ENCODE assay signal across 23 mouse cellular contexts in genomic region chr11:58437866-58438265, GRCm38 (mm10). TPM values are rescaled to one million over a fixed set of nuclear protein-coding genes. Genes with fewer than 3 reads are reported as not detected.
A peak's percentile ranks its signal among the peaks of the same experiment; 100 is the strongest.
DNase-seq lines count a peak whose midpoint lies in the region; ATAC-seq lines count a peak whose summit lies in the region.
"Had no signal": no experiment of that assay in that cellular context is flagged by ENCODE, and none has a peak within 500 bp of the region (broad histone marks: within the 10 kb centered on the region; RNA-seq: fewer than 3 reads in every experiment).

No protein-coding gene starts in this region.

- no peaks in the 10 kb centered on the region for H3K9me3 ChIP-seq in kidney, embryonic 14.5 days (ENCODE audit: control insufficient read depth, low read length)
- H3K9me3 ChIP-seq: embryonic facial prominence, embryonic 12.5 days; forebrain, embryonic 15.5 days; heart, embryonic 12.5 days; hindbrain, embryonic 10.5 days had no signal

- H3K9ac ChIP-seq in kidney, embryonic 14.5 days (ENCODE audit: low read depth, low read length) = no peak overlapping the region
- H3K9ac ChIP-seq: embryonic facial prominence, embryonic 12.5 days; forebrain, embryonic 15.5 days; heart, embryonic 12.5 days; hindbrain, embryonic 14.5 days had no signal

- no peaks in the 10 kb centered on the region for H3K36me3 ChIP-seq in kidney, embryonic 14.5 days (ENCODE audit: control insufficient read depth, insufficient read depth, low read length)
- H3K36me3 ChIP-seq: embryonic facial prominence, embryonic 12.5 days; forebrain, embryonic 15.5 days; heart, embryonic 12.5 days; hindbrain, embryonic 10.5 days had no signal

- ATAC-seq in kidney, embryonic 14.5 days (ENCODE audit: low FRiP score, low TSS enrichment) = peak; percentile 35; the same call in 1 of the 2 replicates
- ATAC-seq: forebrain, embryonic 15.5 days; Patski had no signal

- DNase-seq in kidney, adult 8-10 months = no peak
- DNase-seq in embryo, embryonic 10.5 days (ENCODE audit: low spot score) = peak; percentile 10
- DNase-seq in hindlimb bud, embryonic 11.5 days (ENCODE audit: extremely low spot score, low read depth, low spot score) = peak; percentile 73
- DNase-seq in mesoderm, embryonic 11.5 days (ENCODE audit: low read depth, low spot score) = peak; percentile 22
- no peak for DNase-seq in cerebellum, adult 8-10 months
- DNase-seq in urinary bladder, postnatal 10 days (ENCODE audit: low spot score) = no peak
- DNase-seq: adrenal gland, adult 8-10 months; adrenal gland, postnatal 36 days; cerebellum, adult 11 months; cerebellum, adult 9-10 months; cerebellum, postnatal 25 days; gastrocnemius, adult 2 months; gastrocnemius, postnatal 25 days had no signal

- H3K27ac ChIP-seq in kidney, embryonic 14.5 days (ENCODE audit: low read depth, low read length) = no peak overlapping the region
- H3K27ac ChIP-seq: embryonic facial prominence, embryonic 12.5 days; forebrain, embryonic 15.5 days; gastrocnemius, adult 2 months; hindbrain, embryonic 10.5 days; hindbrain, embryonic 14.5 days had no signal

- no peaks in the 10 kb centered on the region for H3K4me1 ChIP-seq in kidney, embryonic 14.5 days (ENCODE audit: control insufficient read depth, insufficient read depth, low read length)
- H3K4me1 ChIP-seq: embryonic facial prominence, embryonic 12.5 days; forebrain, embryonic 15.5 days; heart, embryonic 12.5 days; hindbrain, embryonic 10.5 days had no signal

- no peak overlapping the region for H3K4me2 ChIP-seq in kidney, embryonic 14.5 days (replicated peaks; ENCODE audit: low read depth, low read length)
- H3K4me2 ChIP-seq: embryonic facial prominence, embryonic 12.5 days; forebrain, embryonic 15.5 days; heart, embryonic 12.5 days; hindbrain, embryonic 14.5 days had no signal

- WGBS in kidney, embryonic 14.5 days = 3% methylated on average over 5 of the region's 5 CpGs

- no peak overlapping the region for H3K4me3 ChIP-seq in kidney, embryonic 14.5 days (ENCODE audit: low read length)
- H3K4me3 ChIP-seq: embryonic facial prominence, embryonic 12.5 days; forebrain, embryonic 15.5 days; gastrocnemius, adult 2 months; heart, embryonic 12.5 days; hindbrain, embryonic 10.5 days had no signal

- H3K27me3 ChIP-seq in kidney, embryonic 14.5 days (ENCODE audit: control insufficient read depth, insufficient read depth, low read length) = no peaks in the 10 kb centered on the region
- H3K27me3 ChIP-seq: embryonic facial prominence, embryonic 12.5 days; forebrain, embryonic 15.5 days; Patski had no signal

RNA-seq across cellular contexts. Expression of gene Gm12253, which starts 5.5 kb away (rescaled TPM):
- not detected in 2 replicates for polyA plus RNA-seq in kidney, embryonic 14.5 days (2014; fragmentation: Nextera tagmentation; extraction: Ambion mirVana)
- polyA plus RNA-seq: cortical plate, adult 2 months; embryonic facial prominence, embryonic 12.5 days; forebrain, embryonic 11.5 days; forebrain, embryonic 15.5 days; heart, embryonic 12.5 days; heart, embryonic 16.5 days; hindbrain, embryonic 10.5 days; hindbrain, embryonic 14.5 days had no signal

RNA-seq across cellular contexts. Expression of gene Lypd9, which starts 14.9 kb away (rescaled TPM):
- not detected in 2 replicates for polyA plus RNA-seq in kidney, embryonic 14.5 days (2014; fragmentation: Nextera tagmentation; extraction: Ambion mirVana)
- polyA plus RNA-seq: cortical plate, adult 2 months; embryonic facial prominence, embryonic 12.5 days; forebrain, embryonic 11.5 days; forebrain, embryonic 15.5 days; heart, embryonic 12.5 days; heart, embryonic 16.5 days; hindbrain, embryonic 10.5 days; hindbrain, embryonic 14.5 days; Patski had no signal

RNA-seq across cellular contexts. Expression of gene 1810065E05Rik, which starts 17.0 kb away (rescaled TPM):
- 0.36 TPM in 1 of 2 replicates, not detected in the other for polyA plus RNA-seq in kidney, embryonic 14.5 days (2014; fragmentation: Nextera tagmentation; extraction: Ambion mirVana)
- polyA plus RNA-seq: cortical plate, adult 2 months; embryonic facial prominence, embryonic 12.5 days; forebrain, embryonic 11.5 days; forebrain, embryonic 15.5 days; heart, embryonic 12.5 days; heart, embryonic 16.5 days; hindbrain, embryonic 10.5 days; hindbrain, embryonic 14.5 days had no signal

RNA-seq across cellular contexts. Expression of gene Olfr30, which starts 24.2 kb away (rescaled TPM):
- polyA plus RNA-seq in kidney, embryonic 14.5 days (2014; fragmentation: Nextera tagmentation; extraction: Ambion mirVana) = not detected in 2 replicates
- polyA plus RNA-seq: cortical plate, adult 2 months; embryonic facial prominence, embryonic 12.5 days; forebrain, embryonic 11.5 days; forebrain, embryonic 15.5 days; heart, embryonic 12.5 days; heart, embryonic 16.5 days; hindbrain, embryonic 10.5 days; hindbrain, embryonic 14.5 days had no signal

RNA-seq across cellular contexts. Expression of gene Olfr332, which starts 54.5 kb away (rescaled TPM):
- 0.11 TPM in 1 of 2 replicates, not detected in the other for polyA plus RNA-seq in kidney, embryonic 14.5 days (2014; fragmentation: Nextera tagmentation; extraction: Ambion mirVana)
- polyA plus RNA-seq: cortical plate, adult 2 months; embryonic facial prominence, embryonic 12.5 days; forebrain, embryonic 11.5 days; forebrain, embryonic 15.5 days; heart, embryonic 12.5 days; heart, embryonic 16.5 days; hindbrain, embryonic 10.5 days; hindbrain, embryonic 14.5 days had no signal

Comparison
In these comparisons a context has a peak if more than half of its experiments do, and no peak if none do; other contexts are left out.
1. DNase-seq: peak in embryo, embryonic 10.5 days (single experiment), hindlimb bud, embryonic 11.5 days (single experiment) and mesoderm, embryonic 11.5 days (single experiment); none in kidney, adult 8-10 months (0 of 2), cerebellum, adult 8-10 months (single experiment) and urinary bladder, postnatal 10 days (single experiment).